Mouse (Mus musculus): ENCODE data around the gene Fancf.

Fancf gene

GRCm38 (mm10) chr7:51862097-51862492, at the start of gene Fancf:
Gene Fancf (minus strand): TSS chr7:51862267.
- DNase-seq (ENCODE audit: low spot score in 2 of 2) = peak; percentile 98 to 99

GRCm38 (mm10) chr7:51899066-51899465, 37.0 kb upstream of the Fancf start:
- no peak for DNase-seq (ENCODE audit: low spot score in 2 of 2)

- DNase-seq (ENCODE audit: low spot score in 2 of 2) = no peak
Observed at GRCm38 (mm10) chr7:51894939-51895338, 32.9 kb upstream of the Fancf start.

GRCm38 (mm10) chr7:51894133-51894801, 32.2 kb upstream of the Fancf start:
- no peak for DNase-seq (ENCODE audit: low spot score in 2 of 2)

GRCm38 (mm10) chr7:51893008-51893407, 30.9 kb upstream of the Fancf start:
- DNase-seq (ENCODE audit: low spot score in 2 of 2) = no peak

GRCm38 (mm10) chr7:51892224-51892965, 30.3 kb upstream of the Fancf start:
- DNase-seq (ENCODE audit: low spot score in 2 of 2) = no peak

GRCm38 (mm10) chr7:51889601-51890000, 27.5 kb upstream of the Fancf start:
- no peak for DNase-seq (ENCODE audit: low spot score in 2 of 2)

- no peak for DNase-seq (ENCODE audit: low spot score in 2 of 2)
Observed at GRCm38 (mm10) chr7:51887678-51888567, 25.9 kb upstream of the Fancf start.

GRCm38 (mm10) chr7:51885345-51885744, 23.3 kb upstream of the Fancf start:
- no peak for DNase-seq (ENCODE audit: low spot score in 2 of 2)

- DNase-seq (ENCODE audit: low spot score in 2 of 2) = no peak
Observed at GRCm38 (mm10) chr7:51880121-51880520, 18.1 kb upstream of the Fancf start.

GRCm38 (mm10) chr7:51879136-51879723, 17.2 kb upstream of the Fancf start:
- peak; percentile 70 to 75 for DNase-seq (ENCODE audit: low spot score in 2 of 2)

- DNase-seq (ENCODE audit: low spot score in 2 of 2) = no peak
Observed at GRCm38 (mm10) chr7:51878730-51879129, 16.7 kb upstream of the Fancf start.

- DNase-seq (ENCODE audit: low spot score in 2 of 2) = no peak
Observed at GRCm38 (mm10) chr7:51876316-51876715, 14.2 kb upstream of the Fancf start.

GRCm38 (mm10) chr7:51872597-51872996, 10.5 kb upstream of the Fancf start:
- no peak for DNase-seq (ENCODE audit: low spot score in 2 of 2)

- DNase-seq (ENCODE audit: low spot score in 2 of 2) = no peak
Observed at GRCm38 (mm10) chr7:51872041-51872440, 10.0 kb upstream of the Fancf start.

GRCm38 (mm10) chr7:51867983-51868382, 5.9 kb upstream of the Fancf start:
- no peak for DNase-seq (ENCODE audit: low spot score in 2 of 2)

GRCm38 (mm10) chr7:51865336-51865735, 3.3 kb upstream of the Fancf start:
- no peak for DNase-seq (ENCODE audit: low spot score in 2 of 2)

- no peak for DNase-seq (ENCODE audit: low spot score in 2 of 2)
Observed at GRCm38 (mm10) chr7:51862842-51863241, 775 bp upstream of the Fancf start.

GRCm38 (mm10) chr7:51861250-51862096, 594 bp downstream of the Fancf start, which contains the start of gene Gas2:
Gene Gas2 (plus strand): TSS chr7:51862015.
- DNase-seq (ENCODE audit: low spot score in 2 of 2) = peak; percentile 93

GRCm38 (mm10) chr7:51851890-51852507, 10.1 kb downstream of the Fancf start:
- DNase-seq (ENCODE audit: low spot score in 2 of 2) = peak in 1 of 2 experiments; percentile 29

All from right cerebral cortex, postnatal 10 days (tissue).